Mouse (Mus musculus) cerebellum, adult 11 months (tissue): ENCODE measurements around the gene Fam213a.
A peak's percentile ranks its signal among the peaks of the same experiment; 100 is the strongest.

Source experiments
- DNase-seq: peaks from one replicate; pipeline ENCODE4 v3.0.0; 2022

Gene Fam213a

GRCm38 (mm10) chr14:40962365-40963290, 51.0 kb downstream of the Fam213a start:
- DNase-seq: no peak

GRCm38 (mm10) chr14:40960237-40960636, 53.4 kb downstream of the Fam213a start:
- no peak for DNase-seq

- no peak for DNase-seq
Measured at GRCm38 (mm10) chr14:40959586-40959985, 54.0 kb downstream of the Fam213a start.

- DNase-seq: no peak
Measured at GRCm38 (mm10) chr14:40958986-40959381, 54.6 kb downstream of the Fam213a start.

- no peak for DNase-seq
Measured at GRCm38 (mm10) chr14:40958083-40958985, 55.3 kb downstream of the Fam213a start.

GRCm38 (mm10) chr14:40957607-40958006, 56.0 kb downstream of the Fam213a start:
- no peak for DNase-seq

GRCm38 (mm10) chr14:40956252-40957146, 57.1 kb downstream of the Fam213a start:
- DNase-seq: peak; percentile 24

GRCm38 (mm10) chr14:40955596-40956251, 57.9 kb downstream of the Fam213a start:
- DNase-seq: no peak

- DNase-seq: no peak
Measured at GRCm38 (mm10) chr14:40955146-40955545, 58.4 kb downstream of the Fam213a start.

GRCm38 (mm10) chr14:40953381-40953780, 60.2 kb downstream of the Fam213a start:
- no peak for DNase-seq

- DNase-seq: no peak
Measured at GRCm38 (mm10) chr14:40952715-40953114, 60.9 kb downstream of the Fam213a start.

- no peak for DNase-seq
Measured at GRCm38 (mm10) chr14:40952301-40952700, 61.3 kb downstream of the Fam213a start.

GRCm38 (mm10) chr14:40949730-40950614, 63.6 kb downstream of the Fam213a start:
- DNase-seq: no peak

GRCm38 (mm10) chr14:40949047-40949446, 64.5 kb downstream of the Fam213a start:
- DNase-seq: no peak

GRCm38 (mm10) chr14:40948522-40948921, 65.1 kb downstream of the Fam213a start:
- DNase-seq: no peak

- DNase-seq: no peak
Measured at GRCm38 (mm10) chr14:40947431-40948394, 65.9 kb downstream of the Fam213a start.

GRCm38 (mm10) chr14:40943802-40944201, 69.8 kb downstream of the Fam213a start:
- DNase-seq: no peak
